Mouse (Mus musculus) A20 (cell line): ENCODE data around the gene Gmip.

Experiments used
- DNase-seq: peaks from one replicate; pipeline ENCODE4 v3.0.0-alpha.2; 2011; ENCODE audit warnings: low read depth, low spot score

The Gmip gene

GRCm38 (mm10) chr8:69803366-69803765, 5.1 kb upstream of the Gmip start:
- no peak for DNase-seq

GRCm38 (mm10) chr8:69804537-69804936, 3.9 kb upstream of the Gmip start:
- DNase-seq = no peak

- no peak for DNase-seq
Observed at GRCm38 (mm10) chr8:69805086-69805485, 3.4 kb upstream of the Gmip start.

GRCm38 (mm10) chr8:69805491-69805890, 3.0 kb upstream of the Gmip start:
- no peak for DNase-seq

GRCm38 (mm10) chr8:69807236-69807635, 1.2 kb upstream of the Gmip start:
- DNase-seq = no peak

GRCm38 (mm10) chr8:69808864-69809403, 455 bp downstream of the Gmip start:
- DNase-seq = peak; percentile 73

- DNase-seq = no peak
Observed at GRCm38 (mm10) chr8:69809820-69810219, 1.3 kb downstream of the Gmip start.

- DNase-seq = no peak
Observed at GRCm38 (mm10) chr8:69814881-69815280, 6.4 kb downstream of the Gmip start.

- DNase-seq = no peak
Observed at GRCm38 (mm10) chr8:69815396-69815795, 6.9 kb downstream of the Gmip start.

- no peak for DNase-seq
Observed at GRCm38 (mm10) chr8:69820466-69820865, 12.0 kb downstream of the Gmip start.

- DNase-seq = peak; percentile 64
Observed at GRCm38 (mm10) chr8:69821971-69822385, 13.5 kb downstream of the Gmip start.

- DNase-seq = peak; percentile 83
Observed at GRCm38 (mm10) chr8:69822386-69823191, 14.1 kb downstream of the Gmip start, which contains the start of gene Lpar2. Gene Lpar2 (plus strand): TSS chr8:69822429.

GRCm38 (mm10) chr8:69826371-69826770, 17.9 kb downstream of the Gmip start:
- DNase-seq = no peak

- peak; percentile 96 for DNase-seq
Observed at GRCm38 (mm10) chr8:69832298-69832853, 23.9 kb downstream of the Gmip start, which contains the start of gene Pbx4. Gene Pbx4 (plus strand): TSS chr8:69832491.

GRCm38 (mm10) chr8:69837057-69837682, 28.7 kb downstream of the Gmip start:
- no peak for DNase-seq

- no peak for DNase-seq
Observed at GRCm38 (mm10) chr8:69847167-69848065, 38.9 kb downstream of the Gmip start.

- DNase-seq = no peak
Observed at GRCm38 (mm10) chr8:69848951-69849350, 40.5 kb downstream of the Gmip start.

- peak; percentile 17 for DNase-seq
Observed at GRCm38 (mm10) chr8:69849899-69850298, 41.4 kb downstream of the Gmip start.

- DNase-seq = no peak
Observed at GRCm38 (mm10) chr8:69850926-69851506, 42.5 kb downstream of the Gmip start.

GRCm38 (mm10) chr8:69853869-69854268, 45.4 kb downstream of the Gmip start:
- DNase-seq = peak; percentile 40

GRCm38 (mm10) chr8:69860807-69861206, 52.3 kb downstream of the Gmip start:
- no peak for DNase-seq
